Mouse (Mus musculus) embryonic facial prominence, embryonic 10.5 days (tissue): ENCODE results near the gene Lrrc8b. TPM values are rescaled to one million over a fixed set of nuclear protein-coding genes. Genes with fewer than 3 reads are reported as not detected.

Source experiments
- DNase-seq: peaks from one replicate; pipeline ENCODE4 v3.0.0-alpha.2; 2017; ENCODE audit warnings: low spot score
- H3K27ac ChIP-seq: fragments of 300-500 bp; sonication (generic); replicated peaks from 2 replicates; pipeline ENCODE4 v1.5.1; 2016; ENCODE audit warnings: mild to moderate bottlenecking
- H3K27me3 ChIP-seq: fragments of 300-500 bp; sonication (generic); replicated peaks from 2 replicates; pipeline ENCODE4 v1.6.1; 2016; ENCODE audit warnings: low read depth, mild to moderate bottlenecking; ENCODE audit not compliant: poor library complexity, severe bottlenecking
- H3K36me3 ChIP-seq: fragments of 300-500 bp; sonication (generic); replicated peaks from 2 replicates; pipeline ENCODE4 v1.6.1; 2016; ENCODE audit warnings: mild to moderate bottlenecking, moderate library complexity
- H3K4me1 ChIP-seq: fragments of 300-500 bp; sonication (generic); 2 replicates; pipeline ENCODE4 v1.6.1; 2016
- H3K4me3 ChIP-seq: fragments of 300-500 bp; sonication (generic); 2 replicates; pipeline ENCODE4 v1.5.1; 2016; ENCODE audit warnings: mild to moderate bottlenecking, moderate library complexity
- H3K9me3 ChIP-seq: fragments of 300-500 bp; sonication (generic); 2 replicates; pipeline ENCODE4 v1.6.1; 2016; ENCODE audit warnings: mild to moderate bottlenecking
- WGBS: fragments of 180-500 bp; shearing (Covaris S2); methylation state at CpG from one replicate; pipeline ENCODE4 v1.1.7; 2016; 5-methylcytosine and 5-hydroxymethylcytosine counted together
- polyA plus RNA-seq: library from polyadenylated mRNA; unstranded; fragments of >200 nt; fragmentation: Nextera tagmentation; extraction: Ambion mirVana; gene quantifications from 2 replicates; pipeline ENCODE4 v1.2.1, GENCODE M21; 2016

The Lrrc8b gene
- polyA plus RNA-seq, 1 experiment from 2014 or later, result 6.4 TPM

DNA sequence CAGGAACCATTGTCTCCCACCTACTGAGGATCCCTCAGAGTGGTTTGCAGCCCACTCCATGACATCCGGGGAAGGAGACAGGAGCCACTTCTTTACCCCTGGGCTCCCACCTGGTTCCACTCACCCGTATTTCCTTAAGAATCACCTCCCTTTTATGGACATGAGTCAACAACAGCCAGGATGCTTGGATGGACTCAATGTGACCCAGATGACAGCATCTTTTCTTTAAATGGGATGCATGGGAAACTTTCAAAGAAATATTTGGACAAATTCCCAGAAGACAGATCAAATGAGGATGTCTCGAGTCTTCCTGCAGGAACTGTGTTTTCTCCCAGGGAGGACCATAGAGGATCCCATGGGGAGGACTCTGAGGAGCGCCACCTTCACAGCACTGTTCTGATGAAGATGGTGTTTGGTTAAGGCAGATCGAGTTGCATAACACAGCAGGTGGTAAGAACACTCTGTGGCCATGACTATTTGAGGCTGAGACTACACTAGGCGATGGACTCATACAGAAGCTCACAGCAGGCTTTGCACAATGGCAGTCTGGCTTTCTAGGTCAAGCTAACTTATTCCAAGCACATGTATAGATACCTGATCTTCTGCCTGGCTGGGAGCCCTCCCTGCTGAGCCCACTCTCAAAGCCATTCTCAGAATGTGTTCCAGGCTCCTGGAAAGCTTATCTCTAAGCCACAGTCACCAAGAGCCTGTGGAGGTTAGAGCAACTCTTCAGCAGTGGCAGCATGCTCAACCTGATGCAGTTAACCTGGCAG, 4.9 kb upstream of the Lrrc8b start:
- 59% methylated on average over 6 of the region's 6 CpGs for WGBS
- no peak overlapping the region for H3K27ac ChIP-seq

GRCm38 (mm10) chr5:105411294-105411570, 4.3 kb upstream of the Lrrc8b start:
- Histone ChIP-seq H3K4me1 (peaks cover 16% of the 10 kb centered on the region), H3K36me3 (no peaks in the 10 kb centered on the region), H3K4me3 (no peak overlapping the region), H3K9me3 (no peaks in the 10 kb centered on the region), H3K27ac (no peak overlapping the region), H3K27me3 (peaks cover 7% of the 10 kb centered on the region; the same call in 1 of the 2 replicates)
- DNase-seq, result no peak
- 63% methylated on average over 4 of the region's 4 CpGs for WGBS

More for the DNA sequence above, 4.9 kb upstream of the Lrrc8b start:
- no peak for DNase-seq
- H3K36me3 ChIP-seq, result no peaks in the 10 kb centered on the region
- peaks cover 11% of the 10 kb centered on the region for H3K4me1 ChIP-seq
- no peaks in the 10 kb centered on the region for H3K9me3 ChIP-seq
- no peak overlapping the region for H3K4me3 ChIP-seq
- peaks cover 7% of the 10 kb centered on the region; the same call in 1 of the 2 replicates for H3K27me3 ChIP-seq

- no peak for DNase-seq
- peaks cover 21% of the 10 kb centered on the region for H3K4me1 ChIP-seq
- H3K9me3 ChIP-seq, result no peaks in the 10 kb centered on the region
- H3K4me3 ChIP-seq, result no peak overlapping the region
- WGBS, result 78% methylated on average over 2 of the region's 2 CpGs
- no peak overlapping the region for H3K27ac ChIP-seq
- peaks cover 9% of the 10 kb centered on the region; the same call in 1 of the 2 replicates for H3K27me3 ChIP-seq
- no peaks in the 10 kb centered on the region for H3K36me3 ChIP-seq
These were observed 3.8 kb upstream of the Lrrc8b start for GRCm38 (mm10) chr5:105411768-105412167.

GRCm38 (mm10) chr5:105412634-105413033, 2.9 kb upstream of the Lrrc8b start:
- DNase-seq, result no peak
- Histone ChIP-seq H3K36me3 (no peaks in the 10 kb centered on the region), H3K4me3 (no peak overlapping the region), H3K9me3 (no peaks in the 10 kb centered on the region), H3K27me3 (peaks cover 15% of the 10 kb centered on the region; the same call in 1 of the 2 replicates), H3K4me1 (peaks cover 21% of the 10 kb centered on the region), H3K27ac (no peak overlapping the region)
- 80% methylated on average over 3 of the region's 3 CpGs for WGBS

- DNase-seq, result no peak
- H3K9me3 ChIP-seq, result no peaks in the 10 kb centered on the region
- H3K4me1 ChIP-seq, result peaks cover 21% of the 10 kb centered on the region
- WGBS, result 80% methylated on average over 12 of the region's 12 CpGs
- peaks cover 6% of the 10 kb centered on the region; the same call in 1 of the 2 replicates for H3K36me3 ChIP-seq
- peak overlapping the region; percentile 96 for H3K27ac ChIP-seq
- peaks cover 15% of the 10 kb centered on the region; the same call in 1 of the 2 replicates for H3K27me3 ChIP-seq
- H3K4me3 ChIP-seq, result peak overlapping the region; percentile 89
These were observed 1.0 kb upstream of the Lrrc8b start for GRCm38 (mm10) chr5:105414341-105415120.

- Histone ChIP-seq H3K36me3 (peaks cover 6% of the 10 kb centered on the region; the same call in 1 of the 2 replicates), H3K27me3 (peaks cover 15% of the 10 kb centered on the region; the same call in 1 of the 2 replicates), H3K4me1 (peaks cover 18% of the 10 kb centered on the region), H3K9me3 (no peaks in the 10 kb centered on the region), H3K27ac (peak overlapping the region; percentile 96), H3K4me3 (peak overlapping the region; percentile 89)
- WGBS, result 3% methylated on average over 36 of the region's 36 CpGs
- DNase-seq, result no peak
These were observed 538 bp downstream of the Lrrc8b start for GRCm38 (mm10) chr5:105415951-105416675.

DNA sequence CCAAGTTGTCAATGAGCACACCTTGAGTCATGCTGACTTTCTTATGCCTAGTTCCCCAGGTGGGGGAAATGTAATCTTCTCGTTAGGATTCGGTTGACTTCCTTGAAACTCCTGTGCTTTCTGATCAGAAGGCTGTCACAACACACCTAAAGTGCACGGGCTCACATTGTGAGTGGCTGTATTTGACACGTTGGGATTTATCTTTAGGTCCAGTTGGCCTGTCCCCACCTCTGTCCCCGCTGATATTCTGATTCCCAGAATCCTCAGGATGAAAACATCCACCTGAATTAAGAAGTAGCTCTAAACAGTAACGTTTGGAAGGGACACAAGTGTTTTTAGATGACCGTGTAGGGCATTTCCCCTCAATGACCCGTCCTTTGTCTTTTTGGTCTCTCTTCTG, 1.6 kb downstream of the Lrrc8b start:
- no peaks in the 10 kb centered on the region for H3K9me3 ChIP-seq
- H3K4me3 ChIP-seq, result no peak overlapping the region
- peaks cover 6% of the 10 kb centered on the region; the same call in 1 of the 2 replicates for H3K36me3 ChIP-seq
- 76% methylated on average over 8 of the region's 8 CpGs for WGBS
- no peak for DNase-seq
- peaks cover 18% of the 10 kb centered on the region for H3K4me1 ChIP-seq
- peaks cover 15% of the 10 kb centered on the region; the same call in 1 of the 2 replicates for H3K27me3 ChIP-seq
- no peak overlapping the region for H3K27ac ChIP-seq

GRCm38 (mm10) chr5:105418364-105418763, 2.8 kb downstream of the Lrrc8b start:
- peaks cover 15% of the 10 kb centered on the region; the same call in 1 of the 2 replicates for H3K27me3 ChIP-seq
- 90% methylated on average over 7 of the region's 7 CpGs for WGBS
- H3K4me1 ChIP-seq, result peaks cover 18% of the 10 kb centered on the region
- no peaks in the 10 kb centered on the region for H3K9me3 ChIP-seq
- peaks cover 6% of the 10 kb centered on the region; the same call in 1 of the 2 replicates for H3K36me3 ChIP-seq
- no peak for DNase-seq
- no peak overlapping the region for H3K27ac ChIP-seq
- H3K4me3 ChIP-seq, result no peak overlapping the region

DNA sequence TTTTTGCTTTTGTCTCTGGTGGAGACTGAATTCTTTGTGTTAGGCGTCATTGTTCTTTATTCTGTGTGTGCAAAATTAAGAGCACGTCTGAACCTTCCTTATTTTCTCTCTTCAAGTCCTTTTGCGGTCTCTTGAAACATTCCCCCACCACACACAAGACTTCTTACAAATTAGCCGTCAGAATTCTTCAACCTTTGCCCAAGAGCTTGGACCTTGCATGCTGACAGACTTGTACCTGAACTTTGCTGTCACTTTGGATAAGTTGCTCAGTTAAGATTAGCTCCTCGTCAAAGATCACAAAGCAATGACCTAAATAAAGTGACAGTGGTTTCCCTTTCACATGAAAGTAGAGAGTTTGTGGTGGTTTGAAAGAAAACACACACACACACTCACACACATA, 3.3 kb downstream of the Lrrc8b start:
- peaks cover 15% of the 10 kb centered on the region; the same call in 1 of the 2 replicates for H3K27me3 ChIP-seq
- WGBS, result 91% methylated on average over 5 of the region's 5 CpGs
- H3K36me3 ChIP-seq, result peaks cover 6% of the 10 kb centered on the region; the same call in 1 of the 2 replicates
- H3K4me1 ChIP-seq, result peaks cover 18% of the 10 kb centered on the region
- no peak for DNase-seq
- no peak overlapping the region for H3K4me3 ChIP-seq
- no peaks in the 10 kb centered on the region for H3K9me3 ChIP-seq
- H3K27ac ChIP-seq, result no peak overlapping the region

DNA sequence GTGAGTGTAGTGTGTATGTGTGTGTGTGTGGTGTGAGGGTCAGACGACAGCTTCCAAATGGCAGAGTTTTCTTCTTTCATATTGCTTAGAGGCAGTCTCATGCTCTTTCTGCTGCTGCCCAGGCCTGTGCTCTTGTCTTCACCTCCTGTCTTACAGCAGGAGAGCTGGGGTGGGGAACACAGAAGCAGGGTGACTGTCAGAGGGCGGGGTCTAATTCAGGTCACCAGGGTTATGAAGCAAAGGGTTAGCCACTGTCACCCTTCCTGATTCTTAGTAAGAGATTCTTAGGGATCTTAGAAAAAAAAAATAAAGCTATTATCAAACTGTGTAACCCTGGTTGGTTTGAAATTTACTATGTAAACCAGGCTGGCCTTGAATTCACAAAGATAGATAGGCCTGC, 10.0 kb downstream of the Lrrc8b start:
- Histone ChIP-seq H3K27me3 (no peaks in the 10 kb centered on the region), H3K36me3 (peaks cover 5% of the 10 kb centered on the region), H3K9me3 (no peaks in the 10 kb centered on the region), H3K4me3 (no peak overlapping the region), H3K4me1 (no peaks in the 10 kb centered on the region), H3K27ac (no peak overlapping the region)
- no peak for DNase-seq
- WGBS, result 87% methylated on average over 2 of the region's 2 CpGs

- Histone ChIP-seq H3K36me3 (peaks cover 7% of the 10 kb centered on the region), H3K4me1 (no peaks in the 10 kb centered on the region), H3K27ac (no peak overlapping the region), H3K4me3 (no peak overlapping the region), H3K9me3 (no peaks in the 10 kb centered on the region), H3K27me3 (no peaks in the 10 kb centered on the region)
- WGBS, result 86% methylated on average over 7 of the region's 7 CpGs
- DNase-seq, result no peak
These were observed 11.8 kb downstream of the Lrrc8b start for GRCm38 (mm10) chr5:105427326-105427725.

- H3K36me3 ChIP-seq, result peaks cover 7% of the 10 kb centered on the region
- no peak overlapping the region for H3K4me3 ChIP-seq
- no peaks in the 10 kb centered on the region for H3K27me3 ChIP-seq
- 82% methylated on average over 12 of the region's 12 CpGs for WGBS
- no peak overlapping the region for H3K27ac ChIP-seq
- no peaks in the 10 kb centered on the region for H3K9me3 ChIP-seq
- H3K4me1 ChIP-seq, result no peaks in the 10 kb centered on the region
- DNase-seq, result no peak
These were observed 12.8 kb downstream of the Lrrc8b start for GRCm38 (mm10) chr5:105428265-105428974.
